Mouse (Mus musculus) heart, postnatal 0 days (tissue): ENCODE results near the gene Adcy2.

ENCODE experiments used
- CTCF ChIP-seq: IDR thresholded peaks from 2 replicates; pipeline ENCODE4 v1.5.1; 2016; ENCODE audit warnings: antibody characterized with exemption, control low read depth, low read depth
- EP300 ChIP-seq: IDR thresholded peaks from 2 replicates; pipeline ENCODE4 v1.6.1; 2016; ENCODE audit warnings: antibody characterized with exemption, low read depth

DNA sequence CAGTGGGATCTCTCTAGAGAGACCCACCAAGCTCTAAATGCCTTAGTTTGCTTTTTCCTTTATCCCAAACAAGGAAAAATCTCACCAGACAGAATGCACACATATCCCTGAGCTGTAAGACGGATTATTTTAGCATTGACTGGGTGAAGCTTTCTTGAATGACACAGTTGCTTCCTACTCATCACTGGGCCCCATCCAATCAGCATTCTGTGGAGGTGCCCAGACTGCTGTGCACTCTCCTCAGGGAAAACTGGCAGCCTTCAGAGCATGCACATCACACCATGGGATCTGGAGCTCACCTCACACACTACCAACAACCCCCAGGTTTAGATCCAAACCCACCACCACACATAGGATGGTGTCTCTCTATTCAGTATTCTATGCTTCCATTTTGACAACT lies 92.7 kb downstream of the Adcy2 start:
- TF ChIP-seq CTCF, result no peak
- TF ChIP-seq EP300, result no peak
